Mouse (Mus musculus) liver, adult 2 months (tissue): ENCODE measurements around the gene Akt1. TPM values are rescaled to one million over a fixed set of nuclear protein-coding genes. Genes with fewer than 3 reads are reported as not detected.

ENCODE experiments used
- DNase-seq: peaks from one replicate; pipeline ENCODE4 v3.0.0-alpha.2; 2011; ENCODE audit warnings: low read depth, low spot score; ENCODE audit errors: extremely low read depth
- H3K27ac ChIP-seq: fragments of 200-500 bp; replicated peaks from 2 replicates; pipeline ENCODE4 v1.5.1; 2012; ENCODE audit warnings: low read depth, mild to moderate bottlenecking, control low read depth, inconsistent platforms, low read length; ENCODE audit not compliant: insufficient read depth
- H3K27me3 ChIP-seq: fragments of 200-500 bp; 2 replicates; pipeline ENCODE4 v1.6.1; 2012; ENCODE audit warnings: mild to moderate bottlenecking, moderate library complexity, low read length, inconsistent platforms; ENCODE audit not compliant: control insufficient read depth, insufficient read depth
- H3K36me3 ChIP-seq: fragments of 200-500 bp; 2 replicates; pipeline ENCODE4 v1.6.1; 2012; ENCODE audit warnings: low read length, inconsistent platforms; ENCODE audit not compliant: control insufficient read depth, insufficient read depth
- H3K4me1 ChIP-seq: fragments of 200-500 bp; 2 replicates; pipeline ENCODE4 v1.6.1; 2011; ENCODE audit warnings: low read length; ENCODE audit not compliant: control insufficient read depth, insufficient read depth
- H3K4me3 ChIP-seq: fragments of 200-500 bp; 2 replicates; pipeline ENCODE4 v1.5.1; 2011; ENCODE audit warnings: low read depth, mild to moderate bottlenecking, control low read depth, low read length, moderate library complexity; ENCODE audit not compliant: insufficient read depth
- H3K79me2 ChIP-seq: fragments of 200-500 bp; 2 replicates; pipeline ENCODE4 v1.6.1; 2012; ENCODE audit warnings: inconsistent platforms, mild to moderate bottlenecking, low read length, moderate library complexity; ENCODE audit not compliant: control insufficient read depth, insufficient read depth
- H3K9ac ChIP-seq: fragments of 200-500 bp; 2 replicates; pipeline ENCODE4 v1.6.1; 2012; ENCODE audit warnings: low read depth, mild to moderate bottlenecking, control low read depth, inconsistent platforms, low read length
- CTCF ChIP-seq: fragments of 200-500 bp; IDR thresholded peaks from 2 replicates; pipeline ENCODE4 v1.5.1; 2011; ENCODE audit warnings: low read depth, low read length, control low read depth
- POLR2A ChIP-seq: fragments of 200-500 bp; IDR thresholded peaks from 2 replicates; pipeline ENCODE4 v1.6.1; 2011; ENCODE audit warnings: low read length, control low read depth; ENCODE audit not compliant: insufficient read depth; ENCODE audit errors: extremely low read depth
- WGBS: fragments of 180-500 bp; shearing (Covaris S2); methylation state at CpG from one replicate; pipeline ENCODE4 v1.1.7; 2018; 5-methylcytosine and 5-hydroxymethylcytosine counted together
- polyA plus RNA-seq: library from polyadenylated mRNA; depleted of rRNA; stranded (reverse); fragments of >200 nt; gene quantifications from 2 replicates; pipeline ENCODE4 v1.2.3, GENCODE M21; 2012
- total RNA-seq: library from RNA; depleted of rRNA; stranded (reverse); fragments of >200 nt; gene quantifications from 2 replicates; pipeline ENCODE4 v1.2.3, GENCODE M21; 2014

The Akt1 gene
- total and polyA plus RNA-seq, 2 experiments, result 31.8 to 60.5 TPM

- Histone ChIP-seq H3K4me3 (peak within 1 kb of the TSS; percentile 64), H3K36me3 (no peaks in the 10 kb centered on the region), H3K27ac (peak within 1 kb of the TSS; percentile 72), H3K79me2 (no peaks in the 10 kb centered on the region), H3K9ac (peak within 1 kb of the TSS; percentile 92), H3K4me1 (peaks cover 6% of the 10 kb centered on the region), H3K27me3 (no peaks in the 10 kb centered on the region)
- TF ChIP-seq CTCF, result no peak
- TF ChIP-seq POLR2A, result peak; percentile 88
- WGBS, result under 1% methylated on average over 56 of the region's 56 CpGs
- DNase-seq, result peak; percentile 70
Observed at GRCm38 (mm10) chr12:112619686-112620353, 54.9 kb downstream of the Akt1 start, which contains the start of gene Adssl1. Adssl1 (plus strand) TSS chr12:112620045.

- Histone ChIP-seq H3K79me2 (no peaks in the 10 kb centered on the region), H3K36me3 (no peaks in the 10 kb centered on the region), H3K4me1 (peaks cover 6% of the 10 kb centered on the region), H3K4me3 (peak overlapping the region; percentile 64), H3K27ac (peak overlapping the region; percentile 56), H3K27me3 (no peaks in the 10 kb centered on the region), H3K9ac (peak overlapping the region; percentile 92)
- 21% methylated on average over 13 of the region's 13 CpGs for WGBS
- DNase-seq, result no peak
- TF ChIP-seq POLR2A, result no peak
- 0 out of 2 replicates have a peak, but pooled peaks have one; percentile 4 for TF ChIP-seq CTCF
Observed at GRCm38 (mm10) chr12:112618981-112619685, 55.6 kb downstream of the Akt1 start.

- H3K79me2 ChIP-seq, result no peaks in the 10 kb centered on the region
- WGBS, result 21% methylated on average over 8 of the region's 8 CpGs
- peaks cover 6% of the 10 kb centered on the region for H3K4me1 ChIP-seq
- DNase-seq, result peak; percentile 59
- no peaks in the 10 kb centered on the region for H3K36me3 ChIP-seq
- no peak overlapping the region for H3K4me3 ChIP-seq
- H3K27ac ChIP-seq, result no peak overlapping the region
- TF ChIP-seq CTCF (peak; percentile 92), POLR2A (no peak)
- no peaks in the 10 kb centered on the region for H3K27me3 ChIP-seq
- H3K9ac ChIP-seq, result no peak overlapping the region
Observed at GRCm38 (mm10) chr12:112617898-112618380, 56.7 kb downstream of the Akt1 start.

- 83% methylated on average over 11 of the region's 11 CpGs for WGBS
- DNase-seq, result no peak
- no peak overlapping the region for H3K27ac ChIP-seq
Observed at GRCm38 (mm10) chr12:112617184-112617583, 57.5 kb downstream of the Akt1 start.

GRCm38 (mm10) chr12:112616668-112617067 lies 58.0 kb downstream of the Akt1 start:
- H3K36me3 ChIP-seq, result no peaks in the 10 kb centered on the region
- no peaks in the 10 kb centered on the region for H3K27me3 ChIP-seq
- no peak overlapping the region for H3K27ac ChIP-seq
- no peak for DNase-seq
- TF ChIP-seq POLR2A (no peak), CTCF (no peak)
- H3K4me1 ChIP-seq, result peaks cover 6% of the 10 kb centered on the region
- no peak overlapping the region for H3K4me3 ChIP-seq
- no peak overlapping the region for H3K9ac ChIP-seq
- H3K79me2 ChIP-seq, result no peaks in the 10 kb centered on the region
- 58% methylated on average over 9 of the region's 9 CpGs for WGBS

More at GRCm38 (mm10) chr12:112617184-112617583, 57.5 kb downstream of the Akt1 start:
- Histone ChIP-seq H3K4me3 (no peak overlapping the region), H3K27me3 (no peaks in the 10 kb centered on the region), H3K79me2 (no peaks in the 10 kb centered on the region), H3K4me1 (peaks cover 6% of the 10 kb centered on the region), H3K9ac (no peak overlapping the region), H3K36me3 (no peaks in the 10 kb centered on the region)
- TF ChIP-seq POLR2A (no peak), CTCF (no peak)

GRCm38 (mm10) chr12:112609031-112609430 lies 65.7 kb downstream of the Akt1 start:
- Histone ChIP-seq H3K27me3 (no peaks in the 10 kb centered on the region), H3K4me3 (no peak overlapping the region), H3K4me1 (no peaks in the 10 kb centered on the region), H3K79me2 (no peaks in the 10 kb centered on the region), H3K27ac (no peak overlapping the region), H3K9ac (no peak overlapping the region), H3K36me3 (peaks cover 6% of the 10 kb centered on the region; the same call in 1 of the 2 replicates)
- 93% methylated on average over 10 of the region's 10 CpGs for WGBS
- DNase-seq, result no peak
- TF ChIP-seq CTCF (no peak), POLR2A (no peak)
